Mouse (Mus musculus): ENCODE measurements at regions not wholly inside any gene's neighbourhood (a gene's known extent, or its start where the extent isn't known, plus 50 kb on each side); places are given as distances from the start of the nearest gene placed in this dataset.

- DNase-seq, result no peak
Measured at GRCm38 (mm10) chr10:17082926-17083325, 640.1 kb upstream of the Cited2 start.

- DNase-seq, result no peak
Measured at GRCm38 (mm10) chr10:17102065-17102464, 621.0 kb upstream of the Cited2 start.

GRCm38 (mm10) chr10:17103416-17103815, 619.6 kb upstream of the Cited2 start:
- no peak for DNase-seq

- no peak for DNase-seq
Measured at GRCm38 (mm10) chr10:17106831-17107230, 616.2 kb upstream of the Cited2 start.

GRCm38 (mm10) chr10:17111071-17111470, 611.9 kb upstream of the Cited2 start:
- no peak for DNase-seq

- no peak for DNase-seq
Measured at GRCm38 (mm10) chr10:17114805-17115204, 608.2 kb upstream of the Cited2 start.

- no peak for DNase-seq
Measured at GRCm38 (mm10) chr10:17129391-17130163, 593.4 kb upstream of the Cited2 start.

- DNase-seq, result no peak
Measured at GRCm38 (mm10) chr10:17130661-17131060, 592.4 kb upstream of the Cited2 start.

GRCm38 (mm10) chr10:17131763-17132162, 591.3 kb upstream of the Cited2 start:
- no peak for DNase-seq

GRCm38 (mm10) chr10:17175385-17175784, 547.6 kb upstream of the Cited2 start:
- DNase-seq, result no peak

- DNase-seq, result no peak
Measured at GRCm38 (mm10) chr10:17177054-17177453, 546.0 kb upstream of the Cited2 start.

GRCm38 (mm10) chr10:17177503-17178278, 545.3 kb upstream of the Cited2 start:
- DNase-seq, result no peak

- DNase-seq, result no peak
Measured at GRCm38 (mm10) chr10:17178627-17179026, 544.4 kb upstream of the Cited2 start.

GRCm38 (mm10) chr10:17184418-17184817, 538.6 kb upstream of the Cited2 start:
- DNase-seq, result no peak

GRCm38 (mm10) chr10:17196205-17196604, 526.8 kb upstream of the Cited2 start:
- no peak for DNase-seq

GRCm38 (mm10) chr10:17196636-17197035, 526.4 kb upstream of the Cited2 start:
- DNase-seq, result no peak

- peak; percentile 53 to 57 for DNase-seq
Measured at GRCm38 (mm10) chr10:17200524-17201426, 522.2 kb upstream of the Cited2 start.

- DNase-seq, result peak; percentile 2 to 10
Measured at GRCm38 (mm10) chr10:17201427-17201745, 521.6 kb upstream of the Cited2 start.

GRCm38 (mm10) chr10:17202556-17203415, 520.2 kb upstream of the Cited2 start:
- no peak for DNase-seq

- DNase-seq, result no peak
Measured at GRCm38 (mm10) chr10:17203416-17204110, 519.5 kb upstream of the Cited2 start.

- DNase-seq, result no peak
Measured at GRCm38 (mm10) chr10:17204153-17204552, 518.9 kb upstream of the Cited2 start.

Measured in B cell, adult 2 months (primary cell).